In the genomic region with DNA sequence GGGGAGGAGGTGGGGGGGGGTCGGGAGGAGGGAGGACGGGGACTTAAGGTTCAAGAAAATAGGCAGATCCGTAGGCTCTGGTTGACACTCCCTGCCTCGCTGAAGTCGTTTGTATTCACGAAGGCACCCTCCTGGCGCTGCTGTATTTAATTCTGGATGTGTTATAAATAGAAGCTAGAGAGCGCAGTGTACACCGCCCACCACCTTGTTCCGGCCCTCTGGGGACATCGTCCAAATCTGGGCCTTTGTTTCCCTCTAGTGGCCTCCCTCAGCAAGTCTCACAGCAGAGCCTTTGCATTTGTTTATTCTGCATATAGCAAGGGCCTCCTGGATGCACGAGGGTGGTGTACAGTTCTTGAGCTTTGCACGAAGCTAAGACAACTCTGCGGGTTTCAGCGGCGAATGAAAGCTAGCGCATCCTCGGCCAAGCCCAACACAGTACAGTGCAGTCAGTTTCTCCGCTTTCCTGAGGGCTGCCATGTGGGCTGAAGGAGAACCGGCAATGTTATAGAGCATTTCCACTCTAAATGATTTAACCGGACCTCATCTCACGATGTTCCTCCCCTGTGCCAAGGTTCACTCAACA, we compare ENCODE assay signal across 8 mouse cellular contexts. TPM values are rescaled to one million over a fixed set of nuclear protein-coding genes. Genes with fewer than 3 reads are reported as not detected.
DNase-seq lines count a peak whose midpoint lies in the region; ATAC-seq and TF ChIP-seq lines count a peak whose summit lies in the region.

No protein-coding gene starts in this region.

- ATAC-seq in forebrain, embryonic 14.5 days: peak; percentile 93
- ATAC-seq in liver, embryonic 14.5 days (ENCODE audit: insufficient read depth): peak; percentile 75
- peak; percentile 88 for ATAC-seq in stomach, embryonic 14.5 days (ENCODE audit: insufficient number of reproducible peaks, insufficient read depth, low FRiP score, low read depth)

- intact Hi-C loops in heart, postnatal 10 days (cut with DNase I): loop anchor here (1.0 kb wide), 1 partner anchor 49 kb away; no protein-coding TSS in a partner anchor

- peak overlapping the region; percentile 44 for H3K4me2 ChIP-seq in forebrain, embryonic 14.5 days (ENCODE audit: low read length)
- peak overlapping the region; percentile 42 for H3K4me2 ChIP-seq in liver, embryonic 14.5 days (ENCODE audit: low read depth)
- H3K4me2 ChIP-seq in stomach, embryonic 14.5 days (replicated peaks; ENCODE audit: low read depth, low read length): peak overlapping the region; percentile 47

- no peaks in the 10 kb centered on the region for H3K36me3 ChIP-seq in E14TG2a.4 (ENCODE audit: insufficient read depth, low read length)
- peaks cover 4% of the 10 kb centered on the region; the same call in 1 of the 2 replicates for H3K36me3 ChIP-seq in forebrain, embryonic 14.5 days (ENCODE audit: control insufficient read depth, insufficient read depth, low read length)
- H3K36me3 ChIP-seq in liver, embryonic 14.5 days (replicated peaks; ENCODE audit: control insufficient read depth, insufficient read depth, low read depth): no peaks in the 10 kb centered on the region
- H3K36me3 ChIP-seq in stomach, embryonic 14.5 days (ENCODE audit: control insufficient read depth, insufficient read depth, low read length): peaks cover 4% of the 10 kb centered on the region; the same call in 1 of the 2 replicates

- H3K4me3 ChIP-seq in E14TG2a.4 (replicated peaks; ENCODE audit: low read length): 0 out of 2 replicates have a peak overlapping the region, but pooled peaks have one; percentile 5
- peak overlapping the region; percentile 15; the same call in 1 of the 2 replicates for H3K4me3 ChIP-seq in forebrain, embryonic 14.5 days (ENCODE audit: low read depth, low read length)
- no peak overlapping the region for H3K4me3 ChIP-seq in liver, embryonic 14.5 days (ENCODE audit: insufficient read depth in 1 of 2, low read depth in 2 of 2, low read length in 2 of 2)
- 0 out of 2 replicates have a peak overlapping the region, but pooled peaks have one; percentile 8 for H3K4me3 ChIP-seq in stomach, embryonic 14.5 days (ENCODE audit: low read depth, low read length)

- peak; percentile 43 for TF ChIP-seq CTCF in E14TG2a.4 (conservative IDR thresholded peaks at IDR 0.05; ENCODE audit: low read length)
- peak; percentile 68 for TF ChIP-seq CTCF in liver, embryonic 14.5 days (IDR thresholded peaks at IDR 0.05; ENCODE audit: low read depth)

- peak overlapping the region; percentile 87 for H3K27ac ChIP-seq in forebrain, embryonic 14.5 days (ENCODE audit: low read depth, low read length)
- no peak overlapping the region for H3K27ac ChIP-seq in liver, embryonic 14.5 days
- peak overlapping the region; percentile 27; the same call in 1 of the 2 replicates for H3K27ac ChIP-seq in stomach, embryonic 14.5 days (ENCODE audit: low read length)

- peak; percentile 41 for DNase-seq in c-Kit-positive CD71-positive TER-119-negative erythroid progenitor cells, embryonic 14.5 days (ENCODE audit: low read depth)
- DNase-seq in forebrain, embryonic 14.5 days (ENCODE audit: low spot score): peak; percentile 93
- DNase-seq in heart, postnatal 10 days: peak; percentile 86 to 88
- DNase-seq in kidney, postnatal 36 days: peak; percentile 79 to 81
- DNase-seq in liver, embryonic 14.5 days (ENCODE audit: low read depth in 3 of 3, low spot score in 3 of 3): peak in 2 of 3 experiments; percentile 35 to 37
- peak; percentile 73 for DNase-seq in neural tube, embryonic 10.5 days (ENCODE audit: extremely low spot score, low spot score)

- H3K9ac ChIP-seq in forebrain, embryonic 14.5 days (ENCODE audit: low read length): peak overlapping the region; percentile 43; the same call in 1 of the 2 replicates
- no peak overlapping the region for H3K9ac ChIP-seq in liver, embryonic 14.5 days (replicated peaks)
- no peak overlapping the region for H3K9ac ChIP-seq in stomach, embryonic 14.5 days (replicated peaks; ENCODE audit: low read depth, low read length)

- H3K27me3 ChIP-seq in E14TG2a.4 (ENCODE audit: insufficient read depth, low read length): no peaks in the 10 kb centered on the region
- H3K27me3 ChIP-seq in forebrain, embryonic 14.5 days (replicated peaks; ENCODE audit: control insufficient read depth, insufficient read depth, low read length): no peaks in the 10 kb centered on the region
- no peaks in the 10 kb centered on the region for H3K27me3 ChIP-seq in liver, embryonic 14.5 days (ENCODE audit: control insufficient read depth, insufficient read depth, low read length)
- H3K27me3 ChIP-seq in stomach, embryonic 14.5 days (ENCODE audit: control insufficient read depth, insufficient read depth, low read length): no peaks in the 10 kb centered on the region

- H3K9me3 ChIP-seq in E14TG2a.4 (ENCODE audit: low read length): no peaks in the 10 kb centered on the region
- H3K9me3 ChIP-seq in forebrain, embryonic 14.5 days (replicated peaks; ENCODE audit: control insufficient read depth, low read length): no peaks in the 10 kb centered on the region
- no peaks in the 10 kb centered on the region for H3K9me3 ChIP-seq in liver, embryonic 14.5 days (ENCODE audit: control insufficient read depth, low read length)
- no peaks in the 10 kb centered on the region for H3K9me3 ChIP-seq in stomach, embryonic 14.5 days (ENCODE audit: control insufficient read depth, low read depth, low read length)

- TF ChIP-seq EP300 in liver, embryonic 14.5 days (IDR thresholded peaks at IDR 0.05; ENCODE audit: low read depth): no peak

- 8% methylated on average over 22 of the region's 22 CpGs for WGBS in forebrain, embryonic 14.5 days
- 13% methylated on average over 22 of the region's 22 CpGs for WGBS in liver, embryonic 14.5 days (ENCODE audit: insufficient replicate concordance)
- 10% methylated on average over 22 of the region's 22 CpGs for WGBS in stomach, embryonic 14.5 days

- peaks cover 19% of the 10 kb centered on the region for H3K4me1 ChIP-seq in E14TG2a.4 (replicated peaks; ENCODE audit: low read depth, low read length)
- H3K4me1 ChIP-seq in forebrain, embryonic 14.5 days (ENCODE audit: control insufficient read depth, insufficient read depth, low read length): peaks cover 16% of the 10 kb centered on the region
- H3K4me1 ChIP-seq in liver, embryonic 14.5 days (replicated peaks; ENCODE audit: control insufficient read depth in 2 of 2, insufficient read depth in 2 of 2, low read length in 1 of 2): peaks cover 0 to 6% of the 10 kb centered on the region in 2 experiments; a peak in 2 of 4 replicates
- H3K4me1 ChIP-seq in stomach, embryonic 14.5 days (ENCODE audit: control insufficient read depth, insufficient read depth, low read length): peaks cover 11% of the 10 kb centered on the region; the same call in 1 of the 2 replicates

RNA-seq across cellular contexts. Expression of a gene that starts 43.0 kb away (rescaled TPM):
- 3,062 and 3,353 TPM in 2 replicates for polyA plus RNA-seq in forebrain, embryonic 14.5 days (2014; fragmentation: Nextera tagmentation; extraction: Ambion mirVana)
- 1,000 to 10,000 TPM; 1,111 to 1,159 TPM for total RNA-seq in heart, postnatal 10 days (2021)
- 1,333 and 1,529 TPM in 2 replicates for polyA plus RNA-seq in liver, embryonic 14.5 days (2012; rRNA removed)
- 1,148 and 1,204 TPM in 2 replicates for polyA plus RNA-seq in liver, embryonic 14.5 days (2014; fragmentation: Nextera tagmentation; extraction: Ambion mirVana)
- polyA plus RNA-seq in stomach, embryonic 14.5 days (2014; fragmentation: Nextera tagmentation; extraction: Ambion mirVana): 2,119 and 2,394 TPM in 2 replicates

Comparison
In these comparisons a context has a peak if more than half of its experiments do, and no peak if none do; other contexts are left out.
1. H3K4me3 ChIP-seq: peak in E14TG2a.4 (single experiment), forebrain, embryonic 14.5 days (single experiment) and stomach, embryonic 14.5 days (single experiment); none in liver, embryonic 14.5 days (0 of 2).
2. DNase-seq: peak in every context shown above with its lines; median percentile 93 in forebrain, embryonic 14.5 days; 87 in heart, postnatal 10 days; 80 in kidney, postnatal 36 days; 73 in neural tube, embryonic 10.5 days; 41 in c-Kit-positive CD71-positive TER-119-negative erythroid progenitor cells, embryonic 14.5 days; 36 in liver, embryonic 14.5 days.
3. Peak in every context shown above with its lines, with median percentiles within 50 percentile points of each other: ATAC-seq and H3K4me2 ChIP-seq.